Mouse (Mus musculus) neural tube, embryonic 13.5 days (tissue): ENCODE results near the gene Tchp. TPM values are rescaled to one million over a fixed set of nuclear protein-coding genes. Genes with fewer than 3 reads are reported as not detected.

Experiments
- ATAC-seq: fragments of 200-750 bp; cut with Nextera tagmentation; 2 replicates; pipeline ENCODE4 v1.8.0; 2017; ENCODE audit warnings: low read depth, mild to moderate bottlenecking, moderate TSS enrichment, moderate library complexity
- H3K27ac ChIP-seq: fragments of 300-500 bp; sonication (generic); replicated peaks from 2 replicates; pipeline ENCODE4 v1.5.1; 2015; ENCODE audit warnings: moderate library complexity, mild to moderate bottlenecking, inconsistent platforms
- H3K27me3 ChIP-seq: fragments of 300-500 bp; sonication (generic); 2 replicates; pipeline ENCODE4 v1.6.1; 2015; ENCODE audit warnings: mild to moderate bottlenecking, inconsistent platforms
- H3K36me3 ChIP-seq: fragments of 300-500 bp; sonication (generic); 2 replicates; pipeline ENCODE4 v1.6.1; 2015; ENCODE audit warnings: mild to moderate bottlenecking, inconsistent platforms
- H3K4me1 ChIP-seq: fragments of 300-500 bp; sonication (generic); replicated peaks from 2 replicates; pipeline ENCODE4 v1.6.1; 2015; ENCODE audit warnings: inconsistent platforms
- H3K4me2 ChIP-seq: fragments of 300-500 bp; sonication (generic); 2 replicates; pipeline ENCODE4 v1.6.1; 2015; ENCODE audit warnings: inconsistent platforms, mild to moderate bottlenecking, moderate library complexity
- H3K4me3 ChIP-seq: fragments of 300-500 bp; sonication (generic); 2 replicates; pipeline ENCODE4 v1.5.1; 2015; ENCODE audit warnings: mild to moderate bottlenecking, inconsistent platforms
- H3K9ac ChIP-seq: fragments of 300-500 bp; sonication (generic); 2 replicates; pipeline ENCODE4 v1.6.1; 2015; ENCODE audit warnings: moderate library complexity, mild to moderate bottlenecking, inconsistent platforms
- H3K9me3 ChIP-seq: fragments of 300-500 bp; sonication (generic); 2 replicates; pipeline ENCODE4 v1.6.1; 2016; ENCODE audit warnings: inconsistent platforms
- WGBS: fragments of 180-500 bp; shearing (Covaris S2); methylation state at CpG from one replicate; pipeline ENCODE4 v1.1.7; 2015; 5-methylcytosine and 5-hydroxymethylcytosine counted together
- microRNA-seq: library from miRNA; unstranded; fragments of <30 nt; microRNA quantifications from one replicate; pipeline ENCODE4, GENCODE M21; 2016
- polyA plus RNA-seq: library from polyadenylated mRNA; unstranded; fragments of >200 nt; fragmentation: Nextera tagmentation; extraction: Ambion mirVana; gene quantifications from 2 replicates; pipeline ENCODE4 v1.2.1, GENCODE M21; 2015

Tchp gene
- polyA plus RNA-seq, 1 experiment from 2014 or later: 18.3 TPM

DNA sequence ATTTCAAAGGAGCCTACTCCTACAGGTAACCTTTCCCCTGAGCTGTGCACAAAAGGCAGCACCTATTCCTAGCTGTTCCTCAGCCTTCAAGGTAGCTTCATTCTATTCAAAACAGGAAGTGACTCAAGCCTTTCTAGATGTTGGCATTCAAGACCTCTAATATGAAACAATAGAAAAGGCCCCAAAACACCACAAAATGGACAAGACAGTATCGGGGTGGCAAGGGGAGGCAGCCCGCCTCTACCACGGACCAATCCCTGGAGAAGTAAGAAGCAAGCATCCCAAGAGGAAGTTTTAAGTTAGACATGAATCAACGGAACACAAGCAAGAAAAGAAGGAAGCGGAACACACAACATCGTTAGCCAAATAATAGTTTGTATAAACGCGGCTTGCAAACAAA lies 64.2 kb downstream of the Tchp start:
- ATAC-seq: no peak
- no peaks in the 10 kb centered on the region for H3K27me3 ChIP-seq
- H3K4me2 ChIP-seq: peak overlapping the region; percentile 86
- peak overlapping the region; percentile 99 for H3K4me3 ChIP-seq
- no peaks in the 10 kb centered on the region for H3K9me3 ChIP-seq
- H3K27ac ChIP-seq: 0 out of 2 replicates have a peak overlapping the region, but pooled peaks have one; percentile 18
- no peaks in the 10 kb centered on the region for H3K36me3 ChIP-seq
- 74% methylated on average over 8 of the region's 8 CpGs for WGBS
- peak overlapping the region; percentile 98; the same call in 1 of the 2 replicates for H3K9ac ChIP-seq
- H3K4me1 ChIP-seq: peaks cover 44% of the 10 kb centered on the region

Small RNA genes lying within 50 kb of the gene (microRNA-seq; reads per million reads assigned to microRNA genes)
- not detected for gene Mir7028

Other genes starting within 250 kb of the Tchp start
- gene Fam222a, start 139.7 kb upstream of the Tchp start, polyA plus RNA-seq: 6.1 and 6.8 TPM in 2 replicates
- gene Trpv4, start 49.3 kb upstream of the Tchp start, polyA plus RNA-seq: 0.81 and 1.5 TPM in 2 replicates
- 41.4 and 48.5 TPM in 2 replicates for gene Gltp, start 16.8 kb upstream of the Tchp start, polyA plus RNA-seq
- 50.3 and 52.0 TPM in 2 replicates for gene Ankrd13a, start 66.9 kb downstream of the Tchp start, polyA plus RNA-seq
- 47.5 and 52.1 TPM in 2 replicates for gene Git2, start 67.8 kb downstream of the Tchp start, polyA plus RNA-seq
- 243 and 266 TPM in 2 replicates for gene 1500011B03Rik, start 115.7 kb downstream of the Tchp start, polyA plus RNA-seq
- gene 4930519G04Rik, start 145.9 kb downstream of the Tchp start, polyA plus RNA-seq: not detected in 2 replicates
- gene Gm9936, start 150.9 kb downstream of the Tchp start, polyA plus RNA-seq: 1.3 and 1.4 TPM in 2 replicates
- 3.3 and 5.1 TPM in 2 replicates for gene Oasl2, start 189.2 kb downstream of the Tchp start, polyA plus RNA-seq
- gene Oasl1, start 215.5 kb downstream of the Tchp start, polyA plus RNA-seq: 0.50 and 0.66 TPM in 2 replicates
- 94.9 and 111 TPM in 2 replicates for gene 2210016L21Rik, start 234.4 kb downstream of the Tchp start, polyA plus RNA-seq